Mouse (Mus musculus) liver, embryonic 18 days (tissue): ENCODE measurements around the gene Ldb2. TPM values are rescaled to one million over a fixed set of nuclear protein-coding genes. Genes with fewer than 3 reads are reported as not detected.

Experiments used
- polyA plus RNA-seq: library from polyadenylated mRNA; depleted of rRNA; stranded (reverse); fragments of >200 nt; gene quantifications from 2 replicates; pipeline ENCODE4 v1.2.3, GENCODE M21; 2012; rRNA removed

Ldb2 gene
- polyA plus RNA-seq: 3.2 and 3.3 TPM in 2 replicates

GRCm38 (mm10) chr5:44799053-44799860, at the start of gene Ldb2:
Gene Ldb2 (minus strand): TSS chr5:44799680.

